Mouse (Mus musculus) thymus, adult 2 months (tissue): ENCODE data around the gene Bmt2.

Source experiments
- CTCF ChIP-seq: fragments of 200-500 bp; IDR thresholded peaks from 2 replicates; pipeline ENCODE4 v1.5.1; 2012; ENCODE audit warnings: mild to moderate bottlenecking, control low read depth, low read length, moderate library complexity, borderline replicate concordance; ENCODE audit not compliant: control insufficient read depth, poor library complexity, insufficient read depth; ENCODE audit errors: extremely low read depth
- POLR2A ChIP-seq: fragments of 200-500 bp; IDR thresholded peaks from 2 replicates; pipeline ENCODE4 v1.6.1; 2012; ENCODE audit warnings: mild to moderate bottlenecking, low read length, control low read depth, moderate library complexity; ENCODE audit not compliant: control insufficient read depth, poor library complexity, insufficient read depth; ENCODE audit errors: extremely low read depth

DNA sequence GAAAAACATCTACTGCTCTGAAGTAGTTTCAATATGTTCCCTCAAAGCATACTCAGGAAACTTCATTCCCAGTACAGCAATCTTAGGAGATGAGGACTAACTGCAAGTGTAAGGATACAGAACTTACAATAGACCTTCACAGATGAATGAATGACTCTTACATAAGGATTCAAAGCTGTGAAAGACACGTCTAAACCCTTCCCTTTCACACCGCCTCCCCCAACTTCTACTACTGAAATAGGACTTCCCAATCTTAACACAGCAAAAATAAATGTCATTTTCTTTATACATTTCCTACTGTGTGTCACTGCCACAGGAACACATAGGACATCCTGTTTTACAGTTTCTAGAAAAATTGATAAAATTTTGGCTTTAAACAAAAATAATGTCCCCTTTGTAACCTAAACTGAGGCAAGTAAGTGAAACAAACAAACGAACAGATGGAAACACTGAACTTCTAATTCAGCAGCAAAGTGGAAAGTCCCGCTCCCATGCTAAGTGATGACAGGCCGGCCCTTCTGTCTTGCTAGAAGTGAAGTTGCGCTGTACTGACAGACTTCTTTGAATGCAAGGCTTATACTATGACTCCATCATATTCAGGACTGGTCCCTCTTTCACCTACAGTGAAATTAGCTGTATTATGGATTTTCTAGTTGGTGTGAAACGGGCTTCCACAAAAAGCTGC is 79.4 kb downstream of the Bmt2 start:
- TF ChIP-seq POLR2A (no peak), CTCF (no peak)
